8 mouse cellular contexts compared by ENCODE assay signal in the genomic region with DNA sequence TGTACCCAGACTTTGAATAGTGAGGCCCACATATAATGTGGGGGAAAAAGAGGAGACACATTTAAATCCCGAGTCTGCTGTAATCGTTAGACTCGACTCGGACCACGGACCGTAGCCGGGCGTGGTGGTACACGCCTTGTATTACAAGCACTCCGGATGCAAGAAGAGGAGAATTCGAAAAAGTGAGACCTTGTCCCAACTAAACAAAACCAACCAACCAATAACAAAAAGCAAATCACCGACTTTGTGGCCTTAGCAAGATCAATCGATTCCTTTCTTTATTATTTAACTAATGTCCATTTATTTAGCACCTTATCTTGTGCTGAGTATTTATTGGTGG. TPM values are rescaled to one million over a fixed set of nuclear protein-coding genes. Genes with fewer than 3 reads are reported as not detected.
A peak's percentile ranks its signal among the peaks of the same experiment; 100 is the strongest.
DNase-seq lines count a peak whose midpoint lies in the region; ATAC-seq lines count a peak whose summit lies in the region.

No protein-coding gene starts in this region.

- peaks cover 39% of the 10 kb centered on the region for H3K4me1 ChIP-seq in limb, embryonic 10.5 days
- peaks cover 38% of the 10 kb centered on the region for H3K4me1 ChIP-seq in neural tube, embryonic 12.5 days

- H3K27me3 ChIP-seq in limb, embryonic 10.5 days (ENCODE audit: low read depth, poor library complexity, severe bottlenecking): no peaks in the 10 kb centered on the region
- H3K27me3 ChIP-seq in neural tube, embryonic 12.5 days (replicated peaks): no peaks in the 10 kb centered on the region

- H3K4me3 ChIP-seq in limb, embryonic 10.5 days: peak overlapping the region; percentile 89
- peak overlapping the region; percentile 100 for H3K4me3 ChIP-seq in neural tube, embryonic 12.5 days

- ATAC-seq in neural tube, embryonic 12.5 days (ENCODE audit: low FRiP score, low read depth): no peak

- peak; percentile 32 for DNase-seq in embryo, embryonic 10.5 days (ENCODE audit: low spot score)
- DNase-seq in embryo, embryonic 9.5 days (ENCODE audit: extremely low spot score): no peak
- DNase-seq in thymus, postnatal 4 days: peak; percentile 42
- DNase-seq in thymus, adult 18-20 months: no peak
- no peak for DNase-seq in limb, embryonic 10.5 days (ENCODE audit: low spot score)
- no peak for DNase-seq in urinary bladder, postnatal 4 days (ENCODE audit: low spot score in 2 of 2)
- DNase-seq in left cerebral cortex, postnatal 25 days (ENCODE audit: low spot score in 2 of 2): no peak

- WGBS in limb, embryonic 10.5 days: 2% methylated on average over 13 of the region's 13 CpGs
- WGBS in neural tube, embryonic 12.5 days: under 1% methylated on average over 13 of the region's 13 CpGs

- H3K27ac ChIP-seq in limb, embryonic 10.5 days: peak overlapping the region; percentile 96
- H3K27ac ChIP-seq in neural tube, embryonic 12.5 days: peak overlapping the region; percentile 50; the same call in 1 of the 2 replicates

- H3K9ac ChIP-seq in neural tube, embryonic 12.5 days: peak overlapping the region; percentile 99

- peak overlapping the region; percentile 98 for H3K4me2 ChIP-seq in neural tube, embryonic 12.5 days (replicated peaks)

- H3K9me3 ChIP-seq in limb, embryonic 10.5 days (replicated peaks): no peaks in the 10 kb centered on the region
- H3K9me3 ChIP-seq in neural tube, embryonic 12.5 days: no peaks in the 10 kb centered on the region

- intact Hi-C loops in left cerebral cortex, postnatal 25 days (cut with DNase I): no loop called here

- peaks cover 56% of the 10 kb centered on the region for H3K36me3 ChIP-seq in limb, embryonic 10.5 days
- H3K36me3 ChIP-seq in neural tube, embryonic 12.5 days: peaks cover 47% of the 10 kb centered on the region

RNA-seq across cellular contexts. Expression of a gene that starts 0.9 kb away (rescaled TPM):
- polyA plus RNA-seq in limb, embryonic 10.5 days (2016; fragmentation: Nextera tagmentation; extraction: Ambion mirVana): 138 and 157 TPM in 2 replicates
- 180 and 189 TPM in 2 replicates for polyA plus RNA-seq in neural tube, embryonic 12.5 days (2016; fragmentation: Nextera tagmentation; extraction: Ambion mirVana)
- 100 to 1,000 TPM; 115 to 129 TPM for total RNA-seq in left cerebral cortex, postnatal 25 days (2021)

RNA-seq across cellular contexts. Expression of a gene that starts 2.4 kb away (rescaled TPM):
- polyA plus RNA-seq in limb, embryonic 10.5 days (2016; fragmentation: Nextera tagmentation; extraction: Ambion mirVana): 161 and 163 TPM in 2 replicates
- polyA plus RNA-seq in neural tube, embryonic 12.5 days (2016; fragmentation: Nextera tagmentation; extraction: Ambion mirVana): 144 and 150 TPM in 2 replicates
- total RNA-seq in left cerebral cortex, postnatal 25 days (2021): 100 to 1,000 TPM; 118 to 122 TPM

RNA-seq across cellular contexts. Expression of a gene that starts 9.2 kb away (rescaled TPM):
- polyA plus RNA-seq in limb, embryonic 10.5 days (2016; fragmentation: Nextera tagmentation; extraction: Ambion mirVana): 28.1 and 28.4 TPM in 2 replicates
- 39.2 and 40.4 TPM in 2 replicates for polyA plus RNA-seq in neural tube, embryonic 12.5 days (2016; fragmentation: Nextera tagmentation; extraction: Ambion mirVana)
- 100 to 1,000 TPM; 155 to 175 TPM for total RNA-seq in left cerebral cortex, postnatal 25 days (2021)

RNA-seq across cellular contexts. Expression of a gene that starts 13.2 kb away (rescaled TPM):
- polyA plus RNA-seq in limb, embryonic 10.5 days (2016; fragmentation: Nextera tagmentation; extraction: Ambion mirVana): not detected in 2 replicates
- not detected in 2 replicates for polyA plus RNA-seq in neural tube, embryonic 12.5 days (2016; fragmentation: Nextera tagmentation; extraction: Ambion mirVana)
- not detected for total RNA-seq in left cerebral cortex, postnatal 25 days (2021)

RNA-seq across cellular contexts. Expression of a gene that starts 32.4 kb away (rescaled TPM):
- 19.9 and 23.1 TPM in 2 replicates for polyA plus RNA-seq in limb, embryonic 10.5 days (2016; fragmentation: Nextera tagmentation; extraction: Ambion mirVana)
- polyA plus RNA-seq in neural tube, embryonic 12.5 days (2016; fragmentation: Nextera tagmentation; extraction: Ambion mirVana): 38.1 and 40.5 TPM in 2 replicates
- 10 to 100 TPM; 23.9 to 24.0 TPM for total RNA-seq in left cerebral cortex, postnatal 25 days (2021)

Comparison
In these comparisons a context has a peak if more than half of its experiments do, and no peak if none do; other contexts are left out.
1. DNase-seq: peak in embryo, embryonic 10.5 days (single experiment) and thymus, postnatal 4 days (single experiment); none in embryo, embryonic 9.5 days (single experiment), thymus, adult 18-20 months (0 of 2), limb, embryonic 10.5 days (single experiment), urinary bladder, postnatal 4 days (0 of 2) and left cerebral cortex, postnatal 25 days (0 of 2).